Mouse (Mus musculus) left cerebral cortex, adult 11 months (tissue): ENCODE results near the gene Galt.

ENCODE experiments used
- DNase-seq: peaks from one replicate; pipeline ENCODE4 v3.0.0; 2022; ENCODE audit warnings: low spot score

Gene Galt

GRCm38 (mm10) chr4:41754797-41755337 lies at the start of gene Galt:
TSS of gene Galt (plus strand) at chr4:41755228.
- no peak for DNase-seq

GRCm38 (mm10) chr4:41705922-41706754 lies 48.9 kb upstream of the Galt start:
- DNase-seq: no peak

- DNase-seq: peak; percentile 79
These were observed 48.0 kb upstream of the Galt start for GRCm38 (mm10) chr4:41707011-41707535.

- no peak for DNase-seq
These were observed 46.8 kb upstream of the Galt start for GRCm38 (mm10) chr4:41708192-41708745.

DNA sequence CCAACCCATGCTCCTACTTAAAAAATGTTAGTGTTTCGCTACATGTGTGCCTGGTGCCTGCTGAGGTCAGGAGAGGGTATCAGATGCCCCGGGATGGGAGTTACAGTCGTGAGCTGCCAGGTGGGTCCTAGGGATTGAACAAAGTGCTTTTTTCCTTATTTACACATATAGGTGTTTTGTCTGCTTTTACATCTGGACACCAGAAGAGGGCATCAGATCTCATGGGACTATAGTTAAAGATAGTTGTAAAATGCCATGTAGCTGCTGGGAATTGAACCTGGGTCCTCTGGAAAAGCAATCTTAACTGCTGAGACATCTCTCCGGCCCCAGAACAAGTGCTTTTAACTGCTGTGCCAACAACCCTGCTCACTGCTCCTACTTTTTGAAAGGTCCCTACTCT lies 44.8 kb upstream of the Galt start:
- no peak for DNase-seq

DNA sequence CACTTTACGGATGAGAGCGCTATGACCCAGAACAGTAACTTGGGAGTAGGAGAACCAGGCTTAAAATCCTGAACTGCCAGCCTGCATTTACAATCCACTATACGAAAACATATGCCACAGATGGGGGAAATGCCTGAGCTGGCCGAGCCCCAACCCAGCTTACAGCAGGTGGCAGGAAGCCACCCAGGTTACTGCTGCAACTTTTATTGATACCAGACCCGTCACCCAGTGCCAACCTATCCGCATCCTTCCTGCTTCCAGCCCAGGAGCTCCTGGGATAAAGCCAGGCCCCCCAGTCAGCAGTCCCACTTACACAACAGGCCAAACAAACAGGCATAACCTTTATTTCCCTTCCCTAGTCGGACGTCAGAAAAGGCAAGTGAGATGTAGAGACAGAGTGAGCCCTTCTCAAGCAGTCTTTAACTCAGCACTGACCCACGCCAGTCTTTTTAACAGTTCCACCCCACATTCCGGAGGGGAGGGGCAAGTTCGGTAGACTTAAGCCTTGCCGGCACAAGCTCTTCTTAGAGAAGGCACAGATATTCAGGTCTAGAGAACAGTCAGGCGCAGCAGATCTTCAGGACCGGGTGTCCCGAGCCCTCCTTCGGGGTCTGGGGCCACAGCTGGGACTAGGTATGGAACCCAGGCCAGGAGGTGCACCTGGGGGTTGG lies 43.2 kb upstream of the Galt start:
- DNase-seq: no peak

- DNase-seq: no peak
These were observed 42.4 kb upstream of the Galt start for GRCm38 (mm10) chr4:41712421-41713196.

- no peak for DNase-seq
These were observed 41.6 kb upstream of the Galt start, which contains the start of gene Rpp25l for GRCm38 (mm10) chr4:41713197-41714067. TSS of gene Rpp25l (minus strand) at chr4:41713534.

DNA sequence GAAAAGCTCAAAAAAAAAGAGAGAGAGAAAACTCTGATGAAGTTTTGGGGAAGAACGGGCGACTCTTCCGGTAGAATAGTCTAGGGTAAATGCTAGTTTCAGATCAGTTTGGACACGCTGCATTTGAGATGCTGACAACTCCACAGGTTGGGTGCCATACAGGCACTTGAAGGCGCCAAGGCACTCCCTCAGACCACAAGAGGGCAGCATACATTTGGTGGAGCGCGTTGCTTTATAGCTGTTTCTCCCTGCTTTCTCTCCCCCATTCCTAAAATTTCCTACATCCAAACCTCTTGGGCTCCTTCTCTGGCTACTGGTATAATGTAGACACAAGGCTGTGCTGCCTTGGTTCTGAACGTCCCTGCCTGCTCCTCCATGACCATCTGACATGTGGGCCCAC lies 40.8 kb upstream of the Galt start:
- no peak for DNase-seq

GRCm38 (mm10) chr4:41715082-41715481 lies 39.9 kb upstream of the Galt start:
- no peak for DNase-seq

- DNase-seq: no peak
These were observed 39.4 kb upstream of the Galt start for GRCm38 (mm10) chr4:41715596-41715995.

GRCm38 (mm10) chr4:41716834-41717233 lies 38.2 kb upstream of the Galt start:
- DNase-seq: no peak

DNA sequence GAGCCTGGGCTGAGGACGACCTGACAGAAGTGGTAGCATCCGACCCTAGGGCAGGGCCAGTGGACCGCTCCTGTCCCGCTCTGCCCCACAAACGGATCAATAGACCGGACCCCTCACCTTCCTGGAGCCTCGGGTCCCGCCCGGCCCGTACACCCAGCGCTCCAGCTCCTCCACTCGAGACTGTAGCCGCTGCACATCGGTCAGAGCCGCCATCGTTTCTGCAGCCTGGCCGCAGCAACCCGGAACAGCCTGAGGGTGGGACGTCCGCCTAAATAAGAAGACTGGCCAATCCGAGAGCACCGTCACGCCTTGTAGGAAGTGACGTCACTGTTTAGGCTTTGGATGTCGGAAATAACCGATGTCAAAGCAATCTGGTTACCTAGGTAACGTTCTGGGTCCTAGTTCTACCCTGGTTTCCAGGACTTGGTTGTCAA lies 32.1 kb upstream of the Galt start, which contains the start of gene Dctn3:
TSS of gene Dctn3 (minus strand) at position 253 of the 434 bp plus-strand sequence.
- DNase-seq: peak; percentile 95

DNA sequence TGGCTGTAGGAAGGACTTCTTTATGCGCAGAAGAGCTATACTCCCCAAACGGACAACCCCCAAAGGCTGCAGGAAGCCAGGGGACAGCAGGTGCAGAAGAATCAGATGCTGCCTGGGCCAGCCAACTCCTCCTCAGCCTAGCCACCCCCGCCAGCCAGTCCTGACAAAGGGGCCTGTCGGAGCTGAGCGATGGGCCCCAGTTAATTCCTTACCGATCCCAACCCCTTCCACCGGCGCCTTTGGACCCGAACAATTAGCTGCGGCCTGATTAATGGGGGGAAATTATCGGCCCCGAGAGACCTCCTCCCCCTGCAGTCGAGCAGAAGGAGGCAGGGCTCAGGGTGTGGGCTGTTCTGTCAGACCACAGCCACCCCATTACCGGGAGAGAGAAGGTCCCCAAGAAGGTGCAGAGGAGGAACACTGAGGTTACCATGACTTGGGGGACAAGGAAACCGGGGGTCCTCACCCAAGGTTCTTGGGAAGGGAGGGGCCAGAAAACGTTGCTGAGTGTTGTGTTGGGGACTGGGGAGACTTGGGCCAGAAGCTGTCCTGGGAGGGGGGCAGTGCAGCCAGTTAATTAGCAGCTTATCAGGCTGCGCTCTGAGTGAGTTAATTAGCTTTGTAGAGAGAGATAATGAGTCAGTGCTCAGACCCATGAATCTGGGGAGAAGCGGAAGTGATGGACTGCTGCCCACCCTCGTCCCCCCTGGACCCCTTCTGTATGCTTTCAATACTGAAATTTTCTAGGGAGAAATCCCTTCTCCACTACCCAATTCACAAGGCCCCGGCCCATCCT lies 28.0 kb upstream of the Galt start:
- no peak for DNase-seq

- no peak for DNase-seq
These were observed 23.8 kb upstream of the Galt start, which contains the start of gene Arid3c for GRCm38 (mm10) chr4:41731052-41731765. TSS of gene Arid3c (minus strand) at chr4:41731142.

- peak; percentile 73 for DNase-seq
These were observed 17.3 kb upstream of the Galt start for GRCm38 (mm10) chr4:41737602-41738255.

DNA sequence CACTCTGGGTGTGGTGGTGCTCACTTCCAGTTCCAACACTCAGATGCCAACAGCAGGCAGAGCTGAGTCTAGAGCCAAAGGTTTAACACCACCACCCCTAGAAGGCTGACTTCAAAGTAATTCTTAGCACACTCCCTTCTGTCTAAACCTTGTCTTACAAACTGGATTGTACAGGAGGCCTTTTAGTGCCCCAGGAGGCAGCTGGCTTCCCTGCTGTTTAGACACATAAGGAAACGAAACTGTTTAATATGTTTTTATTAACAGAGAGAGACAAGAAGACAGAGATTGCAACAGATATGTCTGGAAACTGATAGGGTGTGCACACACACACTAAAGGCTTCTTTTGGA lies 16.8 kb upstream of the Galt start:
- no peak for DNase-seq

- DNase-seq: no peak
These were observed 15.8 kb upstream of the Galt start for GRCm38 (mm10) chr4:41739260-41739659.
